Mouse (Mus musculus) E14TG2a.4 (cell line): Measurements from ENCODE around the gene Gm7271.

Source experiments
- H3K27me3 ChIP-seq: 2 replicates; pipeline ENCODE4 v1.6.1; 2014; ENCODE audit warnings: low read length, control low read depth; ENCODE audit not compliant: insufficient read depth
- H3K36me3 ChIP-seq: 2 replicates; pipeline ENCODE4 v1.6.1; 2014; ENCODE audit warnings: low read length, control low read depth; ENCODE audit not compliant: insufficient read depth
- H3K4me1 ChIP-seq: replicated peaks from 2 replicates; pipeline ENCODE4 v1.6.1; 2014; ENCODE audit warnings: low read depth, low read length, control low read depth
- H3K4me3 ChIP-seq: replicated peaks from 2 replicates; pipeline ENCODE4 v1.5.1; 2014; ENCODE audit warnings: mild to moderate bottlenecking, low read length
- H3K9me3 ChIP-seq: 2 replicates; pipeline ENCODE4 v1.6.1; 2014; ENCODE audit warnings: low read length, control low read depth
- CTCF ChIP-seq: conservative IDR thresholded peaks from 2 replicates; pipeline ENCODE4 v1.5.1; 2014; ENCODE audit warnings: low read length
- NANOG ChIP-seq: IDR thresholded peaks from 2 replicates; pipeline ENCODE4 v1.6.1; 2014; ENCODE audit warnings: borderline replicate concordance, low read length, mixed read lengths
- POU5F1 ChIP-seq: IDR thresholded peaks from 2 replicates; pipeline ENCODE4 v1.6.1; 2014; ENCODE audit warnings: low read length, borderline replicate concordance

Gm7271 gene

GRCm38 (mm10) chr5:76540181-76540580 is 56.3 kb downstream of the Gm7271 start:
- no peaks in the 10 kb centered on the region for H3K27me3 ChIP-seq
- H3K36me3 ChIP-seq: peaks cover 92% of the 10 kb centered on the region
- TF ChIP-seq POU5F1 (no peak), NANOG (peak; percentile 4; the same call in 1 of the 2 replicates)
- H3K4me1 ChIP-seq: peaks cover 22% of the 10 kb centered on the region
- no peaks in the 10 kb centered on the region for H3K9me3 ChIP-seq
- H3K4me3 ChIP-seq: no peak overlapping the region

DNA sequence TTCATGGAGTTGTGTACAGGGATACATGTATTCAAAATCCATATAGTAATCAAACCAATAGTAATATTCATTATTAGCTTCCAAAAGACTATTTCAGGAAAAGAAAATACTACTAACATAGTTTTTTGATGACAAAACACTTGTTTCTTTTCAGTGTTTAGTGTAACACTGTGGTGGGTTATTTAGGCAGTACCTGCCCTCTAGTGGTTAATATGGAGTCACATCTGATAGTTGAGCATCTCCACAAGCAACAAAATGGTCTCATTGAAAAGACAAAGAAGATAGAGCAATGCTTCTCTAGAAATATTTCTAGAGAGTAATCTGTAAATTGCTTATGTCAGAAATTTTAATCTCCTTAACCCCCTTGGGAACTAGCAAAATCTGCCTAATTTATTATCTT is 57.0 kb downstream of the Gm7271 start:
- H3K36me3 ChIP-seq: peaks cover 92% of the 10 kb centered on the region
- TF ChIP-seq NANOG (no peak), CTCF (peak; percentile 38)
- H3K9me3 ChIP-seq: no peaks in the 10 kb centered on the region
- H3K4me1 ChIP-seq: peaks cover 22% of the 10 kb centered on the region
- no peak overlapping the region for H3K4me3 ChIP-seq
- H3K27me3 ChIP-seq: no peaks in the 10 kb centered on the region

DNA sequence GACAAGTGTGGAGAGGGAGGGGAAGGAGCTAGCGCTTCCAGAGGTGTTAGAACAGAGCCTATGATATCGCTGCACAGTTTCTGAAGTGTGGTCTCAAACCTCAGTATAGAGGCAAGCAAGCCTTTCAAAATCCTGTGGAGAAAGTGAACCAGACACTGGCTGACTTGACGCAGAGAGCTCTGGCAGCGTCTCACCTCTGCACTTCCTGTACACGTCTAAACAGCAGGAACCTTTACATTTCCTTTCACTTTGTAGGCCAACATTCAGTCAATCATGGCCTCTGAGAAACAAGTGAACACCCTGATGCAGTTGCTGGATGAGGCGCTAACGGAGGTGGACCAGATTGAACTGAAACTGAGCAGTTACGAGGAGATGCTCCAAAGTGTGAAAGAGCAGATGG is 59.4 kb downstream of the Gm7271 start:
- Histone ChIP-seq H3K4me1 (peaks cover 17% of the 10 kb centered on the region), H3K9me3 (no peaks in the 10 kb centered on the region), H3K4me3 (no peak overlapping the region), H3K36me3 (peaks cover 84% of the 10 kb centered on the region), H3K27me3 (no peaks in the 10 kb centered on the region)
- no peak for TF ChIP-seq CTCF

DNA sequence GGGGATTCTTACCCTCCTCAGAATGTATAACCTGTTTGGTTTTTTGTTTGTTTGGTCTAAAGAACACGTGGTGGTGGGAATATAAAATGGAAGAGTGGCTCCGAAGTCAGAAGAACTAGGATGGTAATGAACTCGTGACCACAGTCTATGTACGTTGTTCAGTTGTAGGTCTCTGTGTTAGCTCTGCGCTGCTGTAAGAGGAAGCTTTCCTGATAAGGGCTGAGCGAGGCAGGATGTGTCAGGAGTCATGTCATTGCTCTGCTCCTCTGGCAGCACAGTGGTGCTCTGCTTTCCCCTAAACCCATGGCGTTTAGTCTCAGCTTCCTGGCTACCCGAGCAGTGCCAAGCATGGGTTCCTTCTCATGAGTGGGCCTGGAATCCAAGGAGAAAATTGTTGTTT is 66.6 kb downstream of the Gm7271 start:
- no peaks in the 10 kb centered on the region for H3K9me3 ChIP-seq
- peaks cover 63% of the 10 kb centered on the region for H3K36me3 ChIP-seq
- H3K4me3 ChIP-seq: no peak overlapping the region
- no peaks in the 10 kb centered on the region for H3K4me1 ChIP-seq
- TF ChIP-seq CTCF (no peak), POU5F1 (no peak), NANOG (no peak)
- no peaks in the 10 kb centered on the region for H3K27me3 ChIP-seq

DNA sequence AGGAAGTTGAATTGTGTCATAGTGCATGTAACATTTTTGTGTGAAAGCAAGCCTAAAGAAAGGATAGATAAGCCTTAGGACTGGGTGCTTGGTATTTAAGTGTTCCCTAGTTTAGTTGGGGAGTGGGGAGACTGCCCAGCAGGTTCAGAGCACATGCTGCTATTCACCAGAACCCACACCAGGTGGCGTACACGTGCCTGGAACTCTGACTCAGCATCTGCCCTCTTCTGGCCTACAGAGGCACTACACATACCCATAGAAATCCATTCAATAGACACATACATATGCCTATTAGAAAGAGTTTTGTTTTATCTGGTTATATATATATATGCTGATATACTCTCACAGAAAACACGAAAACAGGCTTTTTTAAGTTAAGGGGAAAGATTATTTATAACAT is 81.5 kb downstream of the Gm7271 start:
- no peaks in the 10 kb centered on the region for H3K4me1 ChIP-seq
- no peaks in the 10 kb centered on the region for H3K27me3 ChIP-seq
- H3K36me3 ChIP-seq: peaks cover 77% of the 10 kb centered on the region
- peaks cover 5% of the 10 kb centered on the region for H3K9me3 ChIP-seq
- peak; percentile 98 for TF ChIP-seq CTCF
- no peak for TF ChIP-seq NANOG
- no peak overlapping the region for H3K4me3 ChIP-seq
